Mouse (Mus musculus): ENCODE data around the gene Pcdh15. TPM values are rescaled to one million over a fixed set of nuclear protein-coding genes. Genes with fewer than 3 reads are reported as not detected.

Gene Pcdh15
- total and polyA plus RNA-seq, 2 experiments from 2014 or later = 0.27 to 0.46 TPM

DNA sequence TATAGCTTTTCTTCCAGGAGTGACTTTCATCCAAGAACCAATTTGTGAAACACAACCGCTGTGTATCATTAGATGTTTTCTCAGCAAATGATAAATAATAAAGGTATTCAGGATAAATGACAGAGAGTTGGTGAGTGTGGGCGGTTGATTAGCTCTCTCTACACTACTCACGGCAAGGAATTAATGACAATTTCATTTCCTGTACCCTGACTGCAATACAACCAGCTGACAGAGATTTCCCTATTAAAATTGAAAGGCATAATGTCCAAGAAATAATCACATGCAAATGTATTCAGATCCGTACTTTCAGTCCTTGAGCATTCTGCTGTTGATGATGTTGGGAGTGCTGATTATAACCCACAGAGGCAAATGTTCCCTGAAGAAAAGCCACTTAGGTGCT is 181.3 kb downstream of the Pcdh15 start:
- TF ChIP-seq EP300 (IDR thresholded peaks at IDR 0.05; ENCODE audit: low read depth) (no peak), CTCF (IDR thresholded peaks at IDR 0.05; ENCODE audit: low read depth) (no peak)
- WGBS = 80% methylated on average over 4 of the region's 4 CpGs
- Histone ChIP-seq H3K4me2 (ENCODE audit: low read depth, low read length) (no peak overlapping the region), H3K4me1 (ENCODE audit: control insufficient read depth, insufficient read depth) (no peaks in the 10 kb centered on the region), H3K27ac (ENCODE audit: low read depth) (no peak overlapping the region), H3K27me3 (ENCODE audit: control insufficient read depth, insufficient read depth, low read length) (no peaks in the 10 kb centered on the region), H3K36me3 (replicated peaks; ENCODE audit: control insufficient read depth, insufficient read depth, low read length) (no peaks in the 10 kb centered on the region), H3K9me3 (replicated peaks; ENCODE audit: control insufficient read depth, low read length) (no peaks in the 10 kb centered on the region; the same call in 1 of the 2 replicates), H3K9ac (replicated peaks; ENCODE audit: low read depth, low read length) (no peak overlapping the region), H3K4me3 (ENCODE audit: low read depth, low read length) (no peak overlapping the region)
- DNase-seq (ENCODE audit: low spot score) (no peak), ATAC-seq (ENCODE audit: insufficient read depth, low read depth) (no peak)

DNA sequence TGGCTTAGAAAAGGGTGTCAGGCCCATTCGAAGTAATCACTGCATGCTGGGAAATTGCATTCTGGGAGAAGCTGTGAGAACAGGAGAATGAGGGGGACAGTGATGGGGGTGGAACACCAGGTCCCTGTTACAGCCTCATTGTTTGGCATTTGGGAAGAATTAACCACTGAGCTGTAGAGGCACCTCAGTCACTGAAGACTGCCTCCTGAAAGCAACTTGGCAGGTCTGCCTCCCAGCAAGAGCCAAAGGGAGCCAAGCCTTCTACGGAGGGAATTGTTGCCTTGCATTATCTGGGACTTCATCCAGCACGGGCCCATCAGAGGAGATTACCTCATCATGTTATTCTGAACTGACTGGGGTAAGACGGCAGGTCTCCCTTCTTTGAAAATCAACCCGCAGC is 197.3 kb downstream of the Pcdh15 start:
- H3K4me3 ChIP-seq (ENCODE audit: low read depth, low read length) = no peak overlapping the region
- DNase-seq (ENCODE audit: low spot score) (no peak), ATAC-seq (ENCODE audit: insufficient read depth, low read depth) (no peak)
- 31% methylated on average over 5 of the region's 5 CpGs for WGBS
- no peak for TF ChIP-seq CTCF (IDR thresholded peaks at IDR 0.05; ENCODE audit: low read depth)
- TF ChIP-seq EP300 (IDR thresholded peaks at IDR 0.05; ENCODE audit: low read depth) = no peak
- H3K9me3 ChIP-seq (replicated peaks; ENCODE audit: control insufficient read depth, low read length) = no peaks in the 10 kb centered on the region
- no peaks in the 10 kb centered on the region for H3K36me3 ChIP-seq (replicated peaks; ENCODE audit: control insufficient read depth, insufficient read depth, low read length)
- no peak overlapping the region for H3K27ac ChIP-seq (ENCODE audit: low read depth)
- H3K4me1 ChIP-seq (ENCODE audit: control insufficient read depth, insufficient read depth) = no peaks in the 10 kb centered on the region
- H3K27me3 ChIP-seq (ENCODE audit: control insufficient read depth, insufficient read depth, low read length) = no peaks in the 10 kb centered on the region
- H3K4me2 ChIP-seq (ENCODE audit: low read depth, low read length) = no peak overlapping the region
- no peak overlapping the region for H3K9ac ChIP-seq (replicated peaks; ENCODE audit: low read depth, low read length)

DNA sequence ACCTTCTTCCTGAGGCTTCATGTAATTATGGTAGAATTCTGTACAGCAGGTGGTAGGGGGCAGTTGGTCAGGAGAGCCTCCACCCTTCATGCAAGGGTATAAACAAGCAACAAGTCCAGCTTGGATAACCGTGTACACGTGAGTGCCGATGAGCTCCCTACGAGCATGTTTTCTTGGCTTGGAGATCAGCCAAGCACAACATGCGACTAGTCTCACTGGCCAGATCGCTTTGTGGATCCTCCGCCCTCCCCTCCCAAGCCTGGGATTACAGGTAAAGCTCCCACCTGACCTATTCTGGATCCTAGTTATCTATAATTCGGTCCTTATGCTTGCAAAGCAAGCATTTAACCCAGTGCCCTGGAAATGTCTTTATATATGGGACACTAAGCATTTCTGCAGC is 202.8 kb downstream of the Pcdh15 start:
- no peak overlapping the region for H3K4me2 ChIP-seq (ENCODE audit: low read depth, low read length)
- H3K9ac ChIP-seq (replicated peaks; ENCODE audit: low read depth, low read length) = no peak overlapping the region
- H3K4me3 ChIP-seq (ENCODE audit: low read depth, low read length) = no peak overlapping the region
- ATAC-seq (ENCODE audit: insufficient read depth, low read depth) (no peak), DNase-seq (ENCODE audit: low spot score) (no peak)
- H3K9me3 ChIP-seq (replicated peaks; ENCODE audit: control insufficient read depth, low read length) = no peaks in the 10 kb centered on the region
- H3K36me3 ChIP-seq (replicated peaks; ENCODE audit: control insufficient read depth, insufficient read depth, low read length) = no peaks in the 10 kb centered on the region
- H3K27me3 ChIP-seq (ENCODE audit: control insufficient read depth, insufficient read depth, low read length) = no peaks in the 10 kb centered on the region
- H3K27ac ChIP-seq (ENCODE audit: low read depth) = no peak overlapping the region
- WGBS = 54% methylated on average over 8 of the region's 8 CpGs
- H3K4me1 ChIP-seq (ENCODE audit: control insufficient read depth, insufficient read depth) = no peaks in the 10 kb centered on the region
- TF ChIP-seq CTCF (IDR thresholded peaks at IDR 0.05; ENCODE audit: low read depth) (no peak), EP300 (IDR thresholded peaks at IDR 0.05; ENCODE audit: low read depth) (no peak)

DNA sequence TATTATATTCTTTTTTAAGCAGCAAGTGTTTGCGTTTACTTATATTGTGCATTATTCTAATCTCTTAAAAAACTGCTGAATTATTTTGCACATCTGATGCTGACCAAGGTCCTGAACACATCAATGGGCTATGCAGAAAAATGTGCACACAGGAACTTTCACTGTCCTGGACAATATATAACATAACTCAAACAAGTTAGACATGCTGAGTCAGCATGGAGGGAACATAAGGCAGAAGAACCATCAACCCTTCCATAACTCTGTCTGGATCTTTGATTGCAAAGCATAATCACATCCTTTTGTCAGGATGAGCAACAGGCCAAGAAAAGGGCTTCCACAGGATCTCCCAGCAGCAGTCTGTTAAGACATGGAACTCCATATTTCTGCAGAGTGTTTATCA is 207.5 kb downstream of the Pcdh15 start:
- no peak overlapping the region for H3K4me3 ChIP-seq (ENCODE audit: low read depth, low read length)
- no peak overlapping the region for H3K27ac ChIP-seq (ENCODE audit: low read depth)
- H3K36me3 ChIP-seq (replicated peaks; ENCODE audit: control insufficient read depth, insufficient read depth, low read length) = no peaks in the 10 kb centered on the region
- WGBS = 83% methylated on average over 1 of the region's 1 CpGs
- DNase-seq (ENCODE audit: low spot score) (no peak), ATAC-seq (ENCODE audit: insufficient read depth, low read depth) (no peak)
- no peaks in the 10 kb centered on the region for H3K4me1 ChIP-seq (ENCODE audit: control insufficient read depth, insufficient read depth)
- H3K4me2 ChIP-seq (ENCODE audit: low read depth, low read length) = no peak overlapping the region
- TF ChIP-seq CTCF (IDR thresholded peaks at IDR 0.05; ENCODE audit: low read depth) = no peak
- no peak for TF ChIP-seq EP300 (IDR thresholded peaks at IDR 0.05; ENCODE audit: low read depth)
- H3K9ac ChIP-seq (replicated peaks; ENCODE audit: low read depth, low read length) = no peak overlapping the region
- H3K9me3 ChIP-seq (replicated peaks; ENCODE audit: control insufficient read depth, low read length) = no peaks in the 10 kb centered on the region
- H3K27me3 ChIP-seq (ENCODE audit: control insufficient read depth, insufficient read depth, low read length) = no peaks in the 10 kb centered on the region

DNA sequence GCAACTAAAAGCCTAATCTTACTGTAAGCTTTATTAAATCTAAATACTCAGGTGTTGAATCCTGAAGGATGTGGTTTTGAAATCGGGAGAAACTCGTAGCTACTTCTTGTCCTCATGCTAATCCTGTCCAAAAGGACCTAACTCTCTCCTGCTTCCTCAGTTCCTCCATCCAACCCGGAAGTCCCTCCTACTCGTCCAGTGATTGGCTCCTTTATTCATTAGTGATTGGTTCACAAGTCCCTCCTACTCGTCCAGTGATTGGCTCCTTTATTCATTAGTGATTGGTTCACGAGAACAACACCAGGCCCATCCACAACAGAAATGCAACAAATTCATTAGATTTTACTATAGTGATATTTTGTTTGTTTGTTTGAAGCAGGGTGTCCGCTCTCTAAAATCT is 227.7 kb downstream of the Pcdh15 start:
- H3K4me2 ChIP-seq (ENCODE audit: low read depth, low read length) = no peak overlapping the region
- no peaks in the 10 kb centered on the region for H3K27me3 ChIP-seq (ENCODE audit: control insufficient read depth, insufficient read depth, low read length)
- H3K9me3 ChIP-seq (replicated peaks; ENCODE audit: control insufficient read depth, low read length) = no peaks in the 10 kb centered on the region
- no peaks in the 10 kb centered on the region for H3K4me1 ChIP-seq (ENCODE audit: control insufficient read depth, insufficient read depth)
- DNase-seq (ENCODE audit: low spot score) (no peak), ATAC-seq (ENCODE audit: insufficient read depth, low read depth) (no peak)
- WGBS = 74% methylated on average over 7 of the region's 7 CpGs
- no peak overlapping the region for H3K27ac ChIP-seq (ENCODE audit: low read depth)
- no peaks in the 10 kb centered on the region for H3K36me3 ChIP-seq (replicated peaks; ENCODE audit: control insufficient read depth, insufficient read depth, low read length)
- no peak overlapping the region for H3K4me3 ChIP-seq (ENCODE audit: low read depth, low read length)
- H3K9ac ChIP-seq (replicated peaks; ENCODE audit: low read depth, low read length) = no peak overlapping the region
- no peak for TF ChIP-seq EP300 (IDR thresholded peaks at IDR 0.05; ENCODE audit: low read depth)
- no peak for TF ChIP-seq CTCF (IDR thresholded peaks at IDR 0.05; ENCODE audit: low read depth)

DNA sequence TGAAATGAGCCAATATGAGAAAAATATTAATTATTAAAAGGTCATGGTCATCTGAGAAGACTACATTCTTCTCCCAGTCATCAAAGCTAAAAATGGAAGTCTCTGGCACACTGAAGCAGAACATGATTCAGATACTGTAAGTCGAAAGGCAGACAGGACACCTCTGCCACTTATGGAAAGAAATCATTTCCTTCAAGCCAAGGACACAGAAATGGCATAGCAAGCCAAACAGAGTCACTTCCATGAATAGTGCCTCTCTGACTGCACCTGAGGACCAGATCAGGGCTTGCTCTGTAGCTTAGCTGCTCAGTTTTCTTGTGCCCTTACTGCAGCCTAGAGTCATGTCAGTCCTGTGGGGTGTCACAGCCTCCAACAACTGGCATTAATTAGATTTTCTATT is 234.3 kb downstream of the Pcdh15 start:
- no peaks in the 10 kb centered on the region for H3K27me3 ChIP-seq (ENCODE audit: control insufficient read depth, insufficient read depth, low read length)
- 13% methylated on average over 1 of the region's 1 CpGs for WGBS
- TF ChIP-seq EP300 (IDR thresholded peaks at IDR 0.05; ENCODE audit: low read depth) (no peak), CTCF (IDR thresholded peaks at IDR 0.05; ENCODE audit: low read depth) (no peak)
- no peak overlapping the region for H3K4me2 ChIP-seq (ENCODE audit: low read depth, low read length)
- H3K4me1 ChIP-seq (ENCODE audit: control insufficient read depth, insufficient read depth) = no peaks in the 10 kb centered on the region
- H3K4me3 ChIP-seq (ENCODE audit: low read depth, low read length) = no peak overlapping the region
- no peak overlapping the region for H3K27ac ChIP-seq (ENCODE audit: low read depth)
- H3K9me3 ChIP-seq (replicated peaks; ENCODE audit: control insufficient read depth, low read length) = no peaks in the 10 kb centered on the region
- H3K36me3 ChIP-seq (replicated peaks; ENCODE audit: control insufficient read depth, insufficient read depth, low read length) = no peaks in the 10 kb centered on the region
- no peak for DNase-seq (ENCODE audit: low spot score)
- no peak overlapping the region for H3K9ac ChIP-seq (replicated peaks; ENCODE audit: low read depth, low read length)
- ATAC-seq (ENCODE audit: insufficient read depth, low read depth) = no peak
